Mouse (Mus musculus) megakaryocyte-erythroid progenitor cell, adult 5-6 weeks (primary cell): ENCODE measurements around the gene Dbp. TPM values are rescaled to one million over a fixed set of nuclear protein-coding genes. Genes with fewer than 3 reads are reported as not detected.
A peak's percentile ranks its signal among the peaks of the same experiment; 100 is the strongest.

Experiments
- ATAC-seq: replicated peaks from 2 replicates; pipeline ENCODE4 v1.8.0; 2016; ENCODE audit warnings: mild to moderate bottlenecking, inconsistent platforms; ENCODE audit not compliant: severe bottlenecking, poor library complexity, low FRiP score, low TSS enrichment
- total RNA-seq, 2 experiments: library from RNA; stranded (forward) in 1 of 2; stranded (reverse) in 1 of 2; fragments of 200-1000, 215-1000 nt in 1 of 2; fragments of >200 nt in 1 of 2; fragmentation: Nextera tagmentation in 1 of 2; gene quantifications; 2 replicates each; pipeline ENCODE4 v1.2.3; 2014 to 2017

Gene Dbp
- total RNA-seq, 2 experiments from 2014 or later = 5.6 to 7.1 TPM

DNA sequence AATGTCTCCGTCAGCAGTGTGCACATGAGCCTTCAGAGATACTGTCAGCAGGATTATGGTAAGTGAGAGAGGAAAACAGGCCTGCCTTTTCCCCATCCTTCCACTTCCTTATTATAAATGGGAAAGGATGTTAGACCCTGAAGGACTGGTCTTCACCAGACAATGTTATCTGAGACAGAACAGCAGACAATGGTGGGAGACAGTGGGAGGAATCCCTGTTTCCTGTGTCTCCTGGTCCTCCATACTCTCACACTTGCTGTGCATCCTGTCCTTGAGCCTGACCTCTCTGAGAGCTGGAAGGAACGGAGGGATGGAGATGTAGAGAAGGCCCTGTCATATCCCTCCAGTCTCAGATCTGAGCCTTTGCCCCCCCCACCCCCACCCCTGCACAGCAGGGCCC is 12.5 kb upstream of the Dbp start:
- no peak for ATAC-seq

DNA sequence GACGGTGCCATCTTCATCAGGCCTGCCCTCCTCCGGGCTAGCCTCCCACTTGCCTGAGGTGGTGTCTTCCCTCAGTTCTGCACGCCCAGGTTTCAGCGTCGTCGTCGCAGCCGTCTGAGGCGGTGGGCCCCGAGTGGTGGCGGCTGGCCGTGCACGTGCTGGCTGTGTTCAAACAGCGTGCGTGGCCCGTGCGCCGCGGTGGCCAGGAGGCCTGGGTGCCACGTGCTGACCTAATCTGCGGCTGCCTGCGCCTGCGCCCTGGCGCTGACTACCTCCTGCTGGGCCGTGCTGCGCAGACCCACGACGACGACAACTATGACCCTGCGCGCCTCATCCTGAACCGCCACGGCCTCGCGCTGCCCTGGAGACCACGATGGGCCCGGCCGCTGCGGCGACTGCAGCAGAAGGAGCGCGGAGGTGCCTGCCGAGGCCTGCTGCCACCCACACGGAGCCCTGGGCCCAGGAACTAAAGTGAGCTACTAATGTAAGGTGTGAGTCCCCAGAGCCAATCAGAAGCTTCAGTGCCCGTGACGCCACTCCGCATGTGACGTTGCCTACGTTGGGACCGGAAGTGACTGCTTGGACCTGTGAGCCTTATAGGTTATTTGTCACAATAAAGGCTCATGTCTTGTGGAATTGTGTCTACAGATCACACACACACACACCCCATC is 10.8 kb upstream of the Dbp start, which contains the start of gene Sec1:
TSS of gene Sec1 (minus strand) at position 482 of the 671 bp plus-strand sequence.
- no peak for ATAC-seq

- ATAC-seq = no peak
Observed at GRCm38 (mm10) chr7:45695098-45695497, 9.8 kb upstream of the Dbp start.

- ATAC-seq = no peak
Observed at GRCm38 (mm10) chr7:45697894-45698293, 7.0 kb upstream of the Dbp start.

DNA sequence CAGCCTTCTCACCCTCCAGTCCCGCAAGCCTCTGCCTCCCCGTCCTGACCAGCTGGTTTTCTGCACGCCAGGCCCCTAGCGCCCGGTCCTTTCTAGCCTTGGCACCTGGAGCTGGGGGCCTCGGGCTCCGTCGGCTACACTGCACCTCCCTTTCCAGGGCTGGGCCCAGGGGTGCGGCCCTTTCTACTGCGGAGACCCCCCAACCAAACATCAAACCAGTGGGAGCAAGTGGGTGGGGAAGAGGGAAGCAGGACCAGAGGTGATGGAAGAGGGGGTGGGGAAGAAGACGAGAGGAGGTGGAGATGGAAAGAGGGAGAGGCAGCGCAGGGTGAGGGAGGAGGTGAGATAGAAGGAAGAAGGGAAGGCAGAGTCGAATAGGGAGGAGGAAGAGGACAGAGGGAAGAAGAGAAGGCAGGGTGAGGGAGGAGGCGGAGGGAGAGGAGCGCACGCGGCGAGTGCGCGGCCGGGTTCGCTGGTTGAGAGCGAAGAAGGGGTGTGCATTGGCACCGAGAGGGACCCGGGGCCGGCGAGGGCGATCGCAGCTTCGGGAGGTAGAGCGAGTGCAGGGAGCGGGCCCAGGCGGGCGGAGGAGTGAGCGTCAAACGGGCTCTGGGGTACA is 5.3 kb upstream of the Dbp start, which contains the start of gene Car11:
TSS of gene Car11 (plus strand) at position 321 of the 619 bp plus-strand sequence.
- no peak for ATAC-seq

GRCm38 (mm10) chr7:45700301-45701015 is 4.4 kb upstream of the Dbp start:
- no peak for ATAC-seq

GRCm38 (mm10) chr7:45701072-45701471 is 3.8 kb upstream of the Dbp start:
- no peak for ATAC-seq

DNA sequence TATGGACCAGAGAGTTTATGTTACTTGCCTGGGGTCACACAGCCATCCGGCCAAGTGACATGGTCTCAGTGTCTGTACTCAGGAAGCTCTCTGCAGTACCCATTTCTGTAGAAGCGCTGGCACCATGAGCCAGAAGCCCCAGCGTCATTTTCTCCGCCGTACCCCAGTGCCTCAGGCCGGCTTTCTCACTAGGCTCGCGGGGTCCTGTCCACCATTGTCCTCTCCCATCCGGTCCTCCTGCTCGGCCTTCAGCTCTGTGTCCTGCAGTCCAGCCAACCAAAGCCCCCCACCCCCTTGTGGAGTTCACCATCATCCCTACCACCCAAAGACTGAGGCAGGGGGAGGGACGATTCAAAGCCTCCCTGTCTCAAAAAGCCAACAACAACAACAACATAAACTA is 3.3 kb upstream of the Dbp start:
- ATAC-seq = no peak

DNA sequence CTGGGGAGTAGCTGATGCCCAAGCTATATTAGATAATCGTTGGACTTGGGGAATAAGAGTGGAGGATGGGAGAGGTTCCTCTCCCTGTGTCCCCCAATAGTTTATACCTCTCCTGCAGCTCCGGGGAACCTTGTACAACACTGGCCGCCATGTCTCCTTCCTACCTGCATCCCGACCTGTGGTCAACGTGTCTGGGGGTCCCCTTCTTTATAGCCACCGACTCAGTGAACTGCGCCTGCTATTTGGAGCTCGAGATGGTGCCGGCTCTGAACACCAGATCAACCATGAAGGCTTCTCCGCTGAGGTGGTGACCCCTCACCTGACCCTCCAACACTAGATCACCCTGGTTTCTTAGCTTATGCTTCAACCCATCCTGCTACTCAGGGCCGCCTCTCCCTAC is 2.6 kb upstream of the Dbp start:
- ATAC-seq = no peak

GRCm38 (mm10) chr7:45702809-45703520 is 1.9 kb upstream of the Dbp start:
- no peak for ATAC-seq

DNA sequence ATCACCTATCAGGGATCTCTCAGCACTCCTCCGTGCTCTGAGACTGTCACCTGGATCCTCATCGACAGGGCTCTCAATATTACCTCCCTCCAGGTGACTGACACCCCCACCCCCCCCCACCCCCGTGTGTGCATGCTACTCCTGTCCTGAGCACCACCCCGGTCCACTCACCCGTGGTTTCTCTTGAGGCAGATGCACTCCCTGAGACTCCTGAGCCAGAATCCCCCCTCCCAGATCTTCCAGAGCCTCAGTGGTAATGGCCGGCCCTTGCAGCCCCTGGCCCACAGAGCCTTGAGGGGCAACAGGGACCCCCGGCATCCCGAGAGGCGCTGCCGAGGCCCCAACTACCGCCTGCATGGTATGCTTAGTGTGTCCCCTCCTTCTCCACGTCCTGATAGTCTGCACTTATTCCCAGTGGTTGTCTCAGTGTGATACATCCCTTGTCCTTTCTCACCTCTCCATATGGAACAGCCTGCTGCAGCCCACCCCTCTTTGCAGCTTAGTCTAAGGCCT is 1.3 kb upstream of the Dbp start:
- ATAC-seq = no peak

DNA sequence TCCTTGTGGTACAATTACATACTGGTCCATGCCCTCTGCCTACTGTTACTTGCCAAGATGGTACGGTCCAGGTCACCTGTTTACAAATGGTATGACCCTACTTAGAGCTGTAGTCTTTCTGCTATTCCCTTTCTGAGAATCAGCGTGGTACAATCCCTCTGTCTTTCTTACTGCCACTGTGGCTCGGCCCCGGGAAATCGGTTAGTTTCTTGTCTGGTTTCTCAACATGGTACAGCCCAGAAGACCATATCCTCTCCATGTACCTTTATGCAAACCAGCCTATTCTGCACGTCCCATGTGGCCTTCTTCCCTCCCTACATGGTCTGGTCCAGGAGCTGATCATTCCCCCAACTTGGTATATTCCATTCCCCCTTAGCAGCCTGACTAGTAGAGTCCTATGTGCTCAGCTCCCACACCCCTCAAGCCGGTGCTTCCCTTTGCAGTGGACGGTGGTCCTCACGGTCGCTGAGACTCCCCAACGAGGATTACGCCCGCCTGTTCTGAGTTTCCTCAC is 785 bp upstream of the Dbp start:
- ATAC-seq = peak; percentile 46

GRCm38 (mm10) chr7:45705443-45705864 is 566 bp downstream of the Dbp start:
- ATAC-seq = no peak

- no peak for ATAC-seq
Observed at GRCm38 (mm10) chr7:45705873-45706281, 989 bp downstream of the Dbp start.

- ATAC-seq = no peak
Observed at GRCm38 (mm10) chr7:45706721-45707241, 1.9 kb downstream of the Dbp start.

DNA sequence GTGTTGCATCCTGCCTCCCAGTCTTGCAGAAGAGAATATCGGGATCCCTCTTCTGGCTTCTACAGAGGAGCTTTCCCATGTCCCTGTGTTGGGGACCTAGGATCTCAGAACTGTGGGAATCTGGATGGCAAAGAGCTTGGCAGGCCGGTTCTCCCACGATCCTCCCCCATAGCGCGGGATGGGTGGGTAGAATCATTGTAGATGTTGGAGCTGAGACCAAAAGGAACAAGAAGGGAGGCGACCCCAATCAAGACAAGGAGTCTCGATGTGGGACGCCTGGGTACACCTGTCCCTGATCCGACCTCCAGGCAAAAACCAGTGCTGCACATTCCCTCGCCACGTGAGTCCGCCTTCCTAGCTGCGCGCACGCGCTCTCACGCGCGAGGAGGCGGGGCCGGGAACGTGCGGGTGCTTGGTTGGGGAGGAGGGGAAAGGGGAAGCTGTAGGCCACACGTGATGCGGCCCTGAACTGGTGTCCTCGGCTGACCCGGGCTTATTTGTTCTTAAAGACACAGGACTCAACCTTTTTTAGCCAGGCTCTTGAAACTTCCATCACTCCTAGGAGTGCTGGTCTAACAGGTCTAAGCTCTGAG is 2.6 kb downstream of the Dbp start:
- peak; percentile 32 for ATAC-seq

- no peak for ATAC-seq
Observed at GRCm38 (mm10) chr7:45708221-45708761, 3.4 kb downstream of the Dbp start.

DNA sequence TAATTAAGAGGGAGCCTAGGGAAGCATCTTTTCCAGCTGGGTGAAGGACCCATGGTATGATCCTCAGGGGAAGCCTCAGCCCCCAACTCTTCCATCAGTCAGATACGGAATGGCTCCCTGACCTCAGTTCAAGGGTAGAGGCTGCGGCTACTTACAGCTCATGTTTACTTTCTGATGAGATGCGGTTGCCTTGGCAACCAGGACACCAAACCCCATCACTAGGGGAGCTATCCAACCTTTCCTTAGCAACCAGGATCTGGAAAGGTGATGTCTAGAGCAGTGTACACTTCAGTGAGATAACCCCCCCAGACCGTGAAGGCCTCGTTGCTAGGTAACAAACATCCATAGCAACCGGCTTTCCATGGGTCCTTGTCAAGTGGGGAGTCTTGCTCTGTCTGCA is 4.1 kb downstream of the Dbp start:
- ATAC-seq = no peak
